Mouse (Mus musculus) small intestine, adult 2 months (tissue): ENCODE results near the gene Cdh13.

Experiments used
- CTCF ChIP-seq: fragments of 200-500 bp; IDR thresholded peaks from 2 replicates; pipeline ENCODE4 v1.5.1; 2012; ENCODE audit warnings: low read depth, mild to moderate bottlenecking, control low read depth, inconsistent platforms, low read length, moderate library complexity, mixed read lengths; ENCODE audit not compliant: insufficient replicate concordance, insufficient read length; ENCODE audit errors: extremely low read depth
- POLR2A ChIP-seq: fragments of 200-500 bp; IDR thresholded peaks from 2 replicates; pipeline ENCODE4 v1.6.1; 2012; ENCODE audit warnings: low read depth, mild to moderate bottlenecking, control low read depth, inconsistent platforms, low read length, moderate library complexity

DNA sequence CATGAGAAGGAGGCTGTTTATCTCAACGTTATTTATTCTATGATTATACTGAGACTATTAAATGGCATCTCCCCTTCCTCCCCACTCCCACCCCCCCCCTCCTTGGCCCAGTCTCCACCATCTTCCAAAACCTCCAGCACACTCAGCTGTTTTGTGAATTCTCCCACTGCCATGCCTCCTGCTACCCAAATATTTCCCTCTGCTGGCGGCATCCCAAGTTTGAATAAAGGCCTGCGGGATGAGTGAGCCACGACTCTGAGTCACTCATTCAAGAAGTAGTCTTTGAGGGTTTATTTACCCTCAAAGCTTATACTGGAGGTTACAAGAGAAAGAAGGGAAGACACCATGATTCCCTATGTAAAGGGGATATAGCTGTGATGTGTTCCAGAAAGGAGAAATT lies 59.7 kb downstream of the Cdh13 start:
- TF ChIP-seq POLR2A: no peak
- no peak for TF ChIP-seq CTCF
